Mouse (Mus musculus): ENCODE data around the gene Polr2f. TPM values are rescaled to one million over a fixed set of nuclear protein-coding genes. Genes with fewer than 3 reads are reported as not detected.

Polr2f gene
- total RNA-seq, 1 experiment from 2014 or later = 110 TPM

DNA sequence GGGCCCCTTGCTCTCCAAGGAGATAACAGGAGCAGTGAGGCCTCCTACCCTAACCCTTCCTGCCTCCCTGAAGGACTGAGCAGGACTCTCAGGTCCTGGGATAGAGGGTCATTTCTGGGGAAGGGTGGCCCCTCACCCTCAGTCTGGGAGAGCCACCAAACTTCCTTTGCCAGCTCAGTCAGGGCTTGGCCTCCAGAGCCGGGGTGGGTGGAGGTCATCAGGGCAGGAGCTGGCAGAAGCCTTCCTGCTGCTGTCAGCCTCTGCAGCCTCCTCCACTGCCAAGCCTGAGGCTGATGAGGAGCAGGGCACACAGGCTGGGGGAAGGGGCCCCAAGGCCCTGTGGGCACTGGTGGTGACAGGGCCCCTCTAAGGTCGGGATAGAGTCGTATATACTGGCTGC is 14.8 kb downstream of the Polr2f start:
- peak; percentile 67 for DNase-seq

DNA sequence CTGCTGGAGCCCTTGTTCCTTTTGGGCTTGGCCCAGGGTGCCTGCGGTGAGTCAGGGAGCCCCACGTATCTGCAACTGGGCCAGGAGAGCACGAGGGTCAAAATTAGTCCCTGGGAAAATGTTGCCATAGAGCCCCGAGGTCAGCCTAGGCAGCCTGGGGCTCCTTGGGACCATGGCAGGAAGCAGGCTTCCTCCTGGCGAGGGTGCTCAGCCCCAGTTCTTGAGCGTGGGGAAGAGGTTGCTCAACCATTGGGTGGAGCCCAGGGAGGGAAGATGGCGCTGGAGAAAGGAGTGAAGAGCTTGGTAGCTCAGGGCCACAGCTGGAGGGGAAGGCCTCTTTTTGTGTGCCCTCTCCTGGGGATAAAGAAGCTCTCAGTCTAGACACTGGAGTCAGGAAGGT is 21.5 kb downstream of the Polr2f start:
- DNase-seq = no peak

DNA sequence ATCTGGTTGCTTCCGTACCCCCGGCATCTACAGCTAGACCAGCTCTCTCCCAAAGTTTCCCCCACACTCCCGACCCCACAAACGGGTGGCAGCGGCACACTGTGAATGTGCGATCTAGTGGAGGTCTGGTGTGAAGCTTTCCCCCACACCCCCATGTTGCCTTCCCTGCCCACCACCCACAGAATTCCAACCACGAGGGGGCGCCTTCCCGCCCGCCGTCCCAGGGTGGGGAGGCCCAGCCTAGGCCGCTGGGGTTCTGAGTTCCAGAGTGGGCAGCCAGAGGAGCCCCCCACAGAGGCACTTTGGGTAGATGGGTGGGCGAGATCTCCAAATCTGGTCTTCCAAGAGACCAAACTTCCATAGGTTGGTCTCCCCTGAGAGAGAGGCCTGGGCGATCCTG is 22.0 kb downstream of the Polr2f start:
- no peak for DNase-seq

GRCm38 (mm10) chr15:79164251-79164650 is 23.4 kb downstream of the Polr2f start:
- peak; percentile 3 for DNase-seq

GRCm38 (mm10) chr15:79165140-79165539 is 24.3 kb downstream of the Polr2f start, which contains the start of gene Sox10:
TSS of gene Sox10 (minus strand) at chr15:79165240.
- no peak for DNase-seq

DNA sequence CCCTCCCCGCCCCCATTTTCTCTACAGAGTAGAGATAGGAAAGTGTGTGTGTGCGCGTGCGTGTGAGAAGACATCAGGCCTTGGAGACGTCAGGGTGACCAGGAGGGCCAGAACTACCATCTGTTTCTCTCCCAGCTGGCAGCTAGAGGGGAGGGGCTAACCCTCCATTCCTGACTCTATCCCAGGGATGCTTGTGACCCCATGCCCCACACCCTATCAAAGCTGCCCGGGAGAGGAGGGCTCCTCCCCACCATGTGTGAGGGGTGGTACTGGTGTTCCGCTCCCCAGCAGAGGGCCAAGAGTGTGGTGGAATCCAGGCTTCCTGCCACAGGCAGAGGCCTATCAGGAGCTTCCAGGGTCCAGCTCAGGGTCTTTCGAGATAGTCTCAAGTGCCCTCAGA is 25.9 kb downstream of the Polr2f start:
- DNase-seq = no peak

GRCm38 (mm10) chr15:79176905-79177304 is 36.1 kb downstream of the Polr2f start:
- no peak for DNase-seq

- no peak for DNase-seq
Measured at GRCm38 (mm10) chr15:79185213-79185612, 44.4 kb downstream of the Polr2f start.

DNA sequence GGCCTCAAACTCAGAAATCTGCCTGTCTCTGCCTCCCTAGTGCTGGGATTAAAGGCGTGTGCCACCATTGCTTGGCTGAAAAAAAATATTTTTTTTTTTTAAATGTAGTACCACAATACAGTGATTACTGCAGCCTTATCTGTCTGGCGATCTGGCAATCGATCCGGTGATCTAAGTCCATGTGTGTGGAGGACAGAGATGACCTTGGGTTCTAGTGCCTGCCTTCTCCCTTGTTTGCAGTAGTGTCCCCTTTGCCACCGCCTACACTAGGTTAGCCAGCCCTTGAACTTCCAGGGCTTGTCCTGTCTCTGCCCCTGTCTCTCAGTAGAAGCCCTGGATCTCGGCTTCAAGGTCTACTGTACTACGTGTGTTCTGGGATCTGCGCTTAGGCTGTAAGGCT is 47.0 kb downstream of the Polr2f start:
- no peak for DNase-seq

GRCm38 (mm10) chr15:79191426-79191825 is 50.6 kb downstream of the Polr2f start:
- no peak for DNase-seq

- no peak for DNase-seq
Measured at GRCm38 (mm10) chr15:79192450-79192849, 51.6 kb downstream of the Polr2f start.

DNA sequence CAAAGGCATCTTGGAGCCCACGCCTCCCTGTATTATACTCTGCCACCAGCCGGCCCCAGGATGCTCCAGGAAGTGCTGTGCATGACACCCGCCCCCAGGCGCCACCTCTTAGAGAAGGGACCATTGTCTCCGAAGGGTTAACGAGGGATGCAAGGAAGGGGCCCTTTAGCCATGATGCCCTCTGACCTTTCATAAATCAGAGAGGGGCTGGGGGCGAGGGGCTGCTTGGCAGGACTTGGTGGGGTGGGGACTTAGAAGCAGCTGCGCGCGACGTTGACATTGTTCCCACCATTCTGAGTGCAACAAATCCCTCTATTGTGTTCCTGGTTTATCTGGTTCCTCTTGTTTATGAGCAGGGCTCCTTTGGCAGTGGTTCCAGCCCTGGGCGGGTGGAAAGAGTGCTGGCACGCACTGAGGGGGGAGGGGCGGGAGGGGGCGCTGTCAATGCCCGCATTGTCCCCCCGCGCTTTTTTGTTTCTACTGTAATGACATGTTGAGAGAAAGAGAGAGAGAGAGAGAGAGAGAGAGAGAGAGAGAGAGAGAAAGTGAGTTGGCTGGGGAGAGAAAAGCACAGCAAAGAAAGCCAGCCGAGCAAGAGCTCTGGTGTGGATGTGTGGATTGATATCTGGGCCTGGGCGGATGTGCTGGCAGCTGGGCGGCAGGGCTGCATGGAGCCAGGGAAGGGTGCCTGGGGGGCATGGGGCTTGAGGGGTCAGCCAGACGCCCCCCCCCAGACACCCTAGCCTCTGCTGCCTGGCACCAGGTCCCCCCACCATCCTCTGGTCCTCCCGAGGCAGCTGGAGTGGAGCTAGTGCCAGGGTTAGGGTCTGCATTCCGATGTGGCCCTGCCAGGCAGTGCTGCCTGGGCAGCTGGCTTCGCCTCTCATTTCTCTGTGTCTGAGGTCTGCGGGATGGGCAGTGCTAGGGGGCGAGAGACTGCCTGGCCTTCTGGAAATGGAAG is 52.4 kb downstream of the Polr2f start:
- peak; percentile 24 for DNase-seq

- DNase-seq = no peak
Measured at GRCm38 (mm10) chr15:79194048-79194447, 53.2 kb downstream of the Polr2f start.

GRCm38 (mm10) chr15:79194946-79195345 is 54.1 kb downstream of the Polr2f start:
- no peak for DNase-seq

DNA sequence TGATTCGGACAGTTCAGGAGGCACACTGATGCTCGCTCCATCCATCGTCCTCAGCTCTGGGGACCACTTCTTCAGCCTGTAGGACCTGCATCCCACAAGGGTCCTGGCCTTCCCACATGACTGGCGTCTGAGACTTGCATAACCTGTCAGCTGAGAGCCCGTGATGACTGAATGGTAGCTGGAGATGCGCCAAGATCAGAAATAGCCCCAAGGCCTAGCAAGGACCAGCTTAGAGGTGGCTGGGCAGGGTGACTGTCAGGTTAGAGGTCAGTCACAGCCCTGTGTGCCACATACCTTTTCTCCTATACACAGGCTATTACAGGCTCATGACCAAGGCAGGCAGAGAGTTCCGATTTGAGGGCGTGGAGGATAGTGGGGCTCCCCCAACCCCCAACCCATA is 54.7 kb downstream of the Polr2f start:
- DNase-seq = peak; percentile 70

DNA sequence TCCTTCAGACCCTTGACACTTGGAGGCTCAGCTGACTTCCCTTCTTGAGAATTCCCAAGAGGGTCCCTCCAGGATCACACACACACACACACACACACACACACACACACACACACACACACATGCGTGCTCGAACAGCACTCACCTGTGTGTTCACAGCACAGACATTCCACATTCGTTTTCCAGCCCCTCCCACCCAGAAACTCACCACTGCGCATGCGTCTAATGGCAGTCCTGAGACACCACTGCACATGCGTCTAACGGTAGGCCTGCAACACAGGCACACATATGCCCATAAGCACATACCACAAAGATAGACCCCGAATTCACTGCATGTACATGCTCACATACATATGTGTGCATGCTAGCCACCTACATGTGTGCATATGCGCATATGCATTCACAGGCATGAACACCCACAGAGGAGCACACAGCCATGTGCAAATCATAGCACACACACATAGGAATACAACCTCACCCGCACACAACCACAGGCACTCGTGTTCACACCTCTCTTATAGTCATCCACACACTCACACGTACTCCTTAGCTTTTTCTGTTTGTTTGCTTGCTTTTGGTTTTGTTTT is 58.7 kb downstream of the Polr2f start:
- DNase-seq = no peak

Other genes with a start within 250 kb of the Polr2f start
- gene Gm49510, start 241.3 kb upstream of the Polr2f start, total RNA-seq (2021) = not detected in 2 replicates
- 6.6 and 15.2 TPM in 2 replicates for gene Sh3bp1, start 241.2 kb upstream of the Polr2f start, total RNA-seq (2021)
- 4.4 and 6.2 TPM in 2 replicates for gene Pdxp, start 227.1 kb upstream of the Polr2f start, total RNA-seq (2021)
- 554 and 561 TPM in 2 replicates for gene Lgals1, start 214.3 kb upstream of the Polr2f start, total RNA-seq (2021)
- gene Nol12, start 206.1 kb upstream of the Polr2f start, total RNA-seq (2021) = 37.0 and 44.4 TPM in 2 replicates
- gene Triobp, start 193.3 kb upstream of the Polr2f start, total RNA-seq (2021) = 82.2 and 85.0 TPM in 2 replicates
- 162 and 178 TPM in 2 replicates for gene H1f0, start 112.6 kb upstream of the Polr2f start, total RNA-seq (2021)
- gene Galr3, start 99.1 kb upstream of the Polr2f start, total RNA-seq (2021) = 0.41 and 0.78 TPM in 2 replicates
- gene Ankrd54, start 78.1 kb upstream of the Polr2f start, total RNA-seq (2021) = 23.3 and 24.1 TPM in 2 replicates
- gene Eif3l, start 65.8 kb upstream of the Polr2f start, total RNA-seq (2021) = 171 and 177 TPM in 2 replicates
- gene Micall1, start 32.1 kb upstream of the Polr2f start, total RNA-seq (2021) = 34.3 and 41.0 TPM in 2 replicates
- 4.4 and 4.7 TPM in 2 replicates for gene 1700088E04Rik, start 244 bp downstream of the Polr2f start, total RNA-seq (2021)
- 2.3 and 3.3 TPM in 2 replicates for gene Sox10, start 24.2 kb downstream of the Polr2f start, total RNA-seq (2021)
- 18.6 and 22.9 TPM in 2 replicates for gene Pick1, start 88.2 kb downstream of the Polr2f start, total RNA-seq (2021)
- gene Gm49486, start 88.4 kb downstream of the Polr2f start, total RNA-seq (2021) = 0.22 TPM in 1 of 2 replicates, not detected in the other
- not detected in 2 replicates for gene Slc16a8, start 113.8 kb downstream of the Polr2f start, total RNA-seq (2021)
- 0.30 TPM in 1 of 2 replicates, not detected in the other for gene Baiap2l2, start 144.5 kb downstream of the Polr2f start, total RNA-seq (2021)
- 22.1 and 26.0 TPM in 2 replicates for gene Pla2g6, start 187.4 kb downstream of the Polr2f start, total RNA-seq (2021)
- gene Maff, start 205.6 kb downstream of the Polr2f start, total RNA-seq (2021) = 6.2 and 7.4 TPM in 2 replicates